In the genomic region with DNA sequence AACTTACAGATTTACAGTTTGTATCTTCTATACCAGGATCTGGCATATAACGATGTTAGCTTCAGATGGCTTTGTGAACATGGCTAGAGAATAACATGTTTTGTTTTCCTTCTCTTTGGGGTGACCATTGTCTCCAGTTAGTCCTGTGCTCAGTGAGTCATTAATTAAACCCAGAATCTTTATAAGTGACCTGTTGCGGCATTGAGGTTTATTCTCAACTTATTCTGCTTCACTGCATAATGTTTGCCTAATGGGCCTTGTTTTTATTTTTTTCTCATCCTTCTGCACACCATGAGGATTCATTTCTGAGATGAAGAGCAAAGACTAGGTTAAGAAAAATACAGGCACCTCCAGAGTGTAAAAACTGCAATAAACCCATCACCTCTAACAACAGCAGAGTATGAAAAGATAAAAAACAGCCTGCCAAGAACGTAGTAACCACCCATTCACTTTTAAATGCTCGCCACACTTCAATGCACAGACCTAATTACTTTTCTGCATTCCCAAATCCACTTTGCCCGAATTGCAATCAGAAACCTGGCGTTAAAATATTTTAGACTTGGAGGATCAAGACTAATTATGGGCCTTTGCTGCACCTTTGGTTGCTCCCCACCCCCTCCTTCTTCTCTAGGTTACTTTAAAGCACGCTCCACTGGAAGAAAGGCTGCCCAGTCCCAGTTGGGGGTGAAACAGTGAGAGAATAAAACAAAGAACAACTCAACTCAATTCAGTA, we compare ENCODE assay signal across 12 mouse cellular contexts.
A peak's percentile ranks its signal among the peaks of the same experiment; 100 is the strongest.
DNase-seq lines count a peak whose midpoint lies in the region; ATAC-seq lines count a peak whose summit lies in the region.
"Had no signal": no experiment of that assay in that cellular context is flagged by ENCODE, and none has a peak within 500 bp of the region (broad histone marks: within the 10 kb centered on the region; RNA-seq: fewer than 3 reads in every experiment).

No protein-coding gene starts in this region.

- no peak overlapping the region for H3K4me2 ChIP-seq in forebrain, embryonic 15.5 days (replicated peaks)
- 0 out of 2 replicates have a peak overlapping the region, but pooled peaks have one; percentile 1 for H3K4me2 ChIP-seq in kidney, embryonic 15.5 days
- no peak overlapping the region for H3K4me2 ChIP-seq in midbrain, embryonic 15.5 days
- H3K4me2 ChIP-seq: stomach, embryonic 15.5 days had no signal

- H3K9ac ChIP-seq in forebrain, embryonic 15.5 days (replicated peaks), result no peak overlapping the region
- H3K9ac ChIP-seq in kidney, embryonic 15.5 days, result no peak overlapping the region
- H3K9ac ChIP-seq in midbrain, embryonic 15.5 days, result no peak overlapping the region
- H3K9ac ChIP-seq: stomach, embryonic 15.5 days had no signal

- peak overlapping the region; percentile 62; the same call in 1 of the 2 replicates for H3K27ac ChIP-seq in forebrain, embryonic 15.5 days (replicated peaks)
- peak overlapping the region; percentile 74 for H3K27ac ChIP-seq in kidney, embryonic 15.5 days
- H3K27ac ChIP-seq in midbrain, embryonic 15.5 days, result no peak overlapping the region
- H3K27ac ChIP-seq: stomach, embryonic 15.5 days had no signal

- no peaks in the 10 kb centered on the region for H3K36me3 ChIP-seq in forebrain, embryonic 15.5 days
- no peaks in the 10 kb centered on the region for H3K36me3 ChIP-seq in kidney, embryonic 15.5 days
- H3K36me3 ChIP-seq in midbrain, embryonic 15.5 days (replicated peaks), result no peaks in the 10 kb centered on the region
- H3K36me3 ChIP-seq: G1E; stomach, embryonic 15.5 days had no signal

- no peak overlapping the region for H3K4me3 ChIP-seq in forebrain, embryonic 15.5 days
- H3K4me3 ChIP-seq in kidney, embryonic 15.5 days (replicated peaks), result no peak overlapping the region
- H3K4me3 ChIP-seq in midbrain, embryonic 15.5 days, result no peak overlapping the region
- H3K4me3 ChIP-seq: stomach, embryonic 15.5 days had no signal

- peak; percentile 90 for ATAC-seq in forebrain, embryonic 15.5 days (replicated peaks)
- peak; percentile 96 for ATAC-seq in kidney, embryonic 15.5 days (replicated peaks; ENCODE audit: low FRiP score)
- ATAC-seq in midbrain, embryonic 15.5 days (replicated peaks), result peak; percentile 55; the same call in 1 of the 2 replicates
- no peak for ATAC-seq in CD4-positive, CD25-positive, alpha-beta regulatory T cell, adult 4 months
- ATAC-seq: lung, postnatal 0 days had no signal

- H3K4me1 ChIP-seq in forebrain, embryonic 15.5 days, result peaks cover 30% of the 10 kb centered on the region
- H3K4me1 ChIP-seq in kidney, embryonic 15.5 days, result peaks cover 10% of the 10 kb centered on the region
- peaks cover 12% of the 10 kb centered on the region; the same call in 1 of the 2 replicates for H3K4me1 ChIP-seq in midbrain, embryonic 15.5 days
- H3K4me1 ChIP-seq: stomach, embryonic 15.5 days had no signal

- 5% methylated on average over 7 of the region's 7 CpGs for WGBS in forebrain, embryonic 15.5 days
- 25% methylated on average over 7 of the region's 7 CpGs for WGBS in kidney, embryonic 15.5 days
- WGBS in midbrain, embryonic 15.5 days, result 9% methylated on average over 7 of the region's 7 CpGs

- H3K27me3 ChIP-seq in forebrain, embryonic 15.5 days, result no peaks in the 10 kb centered on the region
- no peaks in the 10 kb centered on the region for H3K27me3 ChIP-seq in kidney, embryonic 15.5 days
- H3K27me3 ChIP-seq in midbrain, embryonic 15.5 days (replicated peaks), result no peaks in the 10 kb centered on the region
- H3K27me3 ChIP-seq: stomach, embryonic 15.5 days had no signal

- peak; percentile 56 for DNase-seq in embryo, embryonic 9.5 days (ENCODE audit: extremely low spot score)
- no peak for DNase-seq in lung, postnatal 14 days
- DNase-seq in heart, postnatal 4 days, result no peak
- no peak for DNase-seq in thymus, postnatal 0 days (ENCODE audit: low spot score)
- DNase-seq: cerebellum, postnatal 36 days had no signal

- H3K9me3 ChIP-seq in forebrain, embryonic 15.5 days, result no peaks in the 10 kb centered on the region
- no peaks in the 10 kb centered on the region for H3K9me3 ChIP-seq in kidney, embryonic 15.5 days (replicated peaks)
- no peaks in the 10 kb centered on the region for H3K9me3 ChIP-seq in midbrain, embryonic 15.5 days
- H3K9me3 ChIP-seq: G1E; stomach, embryonic 15.5 days had no signal
